Mouse (Mus musculus): ENCODE measurements around the gene Plac1.

DNA sequence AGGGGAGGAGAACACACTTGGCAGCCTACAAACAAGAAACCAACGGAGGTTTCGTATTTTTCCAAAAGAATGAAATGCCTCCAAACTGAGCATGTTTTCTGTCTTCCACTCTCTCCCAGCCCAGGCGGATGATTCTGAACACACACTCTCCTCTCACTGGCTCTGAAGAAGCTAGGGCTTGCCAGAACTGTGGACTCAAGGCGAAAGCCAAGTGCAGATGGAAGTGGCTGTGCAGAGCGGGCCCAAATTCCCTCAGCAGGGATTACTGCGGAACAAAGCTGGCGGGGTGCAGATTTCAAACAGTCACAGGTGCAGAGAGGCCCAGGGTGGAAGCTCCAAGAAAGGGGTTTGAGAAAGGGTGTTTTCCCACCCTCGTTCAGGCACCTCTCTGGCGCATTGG, 19.1 kb downstream of the Plac1 start:
- TF ChIP-seq CTCF (IDR thresholded peaks at IDR 0.05; ENCODE audit: extremely low read depth, insufficient read depth, low read length) (no peak), POLR2A (IDR thresholded peaks at IDR 0.05; ENCODE audit: extremely low read depth, insufficient read depth, low read length) (no peak)

All from cortical plate, adult 2 months (tissue).